Mouse (Mus musculus) kidney, adult 9 months (tissue): ENCODE results near the gene Zfhx3.

ENCODE experiments used
- DNase-seq: peaks from one replicate; pipeline ENCODE4 v3.0.0; 2022

Zfhx3 gene

GRCm38 (mm10) chr8:108022404-108022803 lies 80.0 kb downstream of the Zfhx3 start:
- no peak for DNase-seq

- no peak for DNase-seq
Measured at GRCm38 (mm10) chr8:108024331-108024730, 81.9 kb downstream of the Zfhx3 start.

- DNase-seq, result peak; percentile 4
Measured at GRCm38 (mm10) chr8:108025249-108025648, 82.8 kb downstream of the Zfhx3 start.

- no peak for DNase-seq
Measured at GRCm38 (mm10) chr8:108026557-108027440, 84.4 kb downstream of the Zfhx3 start.

- DNase-seq, result no peak
Measured at GRCm38 (mm10) chr8:108027561-108028025, 85.1 kb downstream of the Zfhx3 start.

- no peak for DNase-seq
Measured at GRCm38 (mm10) chr8:108028440-108028839, 86.0 kb downstream of the Zfhx3 start.

GRCm38 (mm10) chr8:108031159-108031558 lies 88.7 kb downstream of the Zfhx3 start:
- no peak for DNase-seq

- DNase-seq, result no peak
Measured at GRCm38 (mm10) chr8:108034070-108034469, 91.6 kb downstream of the Zfhx3 start.

GRCm38 (mm10) chr8:108034726-108035125 lies 92.3 kb downstream of the Zfhx3 start:
- DNase-seq, result no peak

GRCm38 (mm10) chr8:108043618-108044017 lies 101.2 kb downstream of the Zfhx3 start:
- no peak for DNase-seq

- no peak for DNase-seq
Measured at GRCm38 (mm10) chr8:108044185-108044584, 101.7 kb downstream of the Zfhx3 start.

- no peak for DNase-seq
Measured at GRCm38 (mm10) chr8:108056241-108056640, 113.8 kb downstream of the Zfhx3 start.

GRCm38 (mm10) chr8:108061972-108062371 lies 119.5 kb downstream of the Zfhx3 start:
- no peak for DNase-seq

GRCm38 (mm10) chr8:108067111-108067510 lies 124.7 kb downstream of the Zfhx3 start:
- no peak for DNase-seq

- DNase-seq, result no peak
Measured at GRCm38 (mm10) chr8:108068195-108068594, 125.8 kb downstream of the Zfhx3 start.

- DNase-seq, result no peak
Measured at GRCm38 (mm10) chr8:108070438-108070837, 128.0 kb downstream of the Zfhx3 start.

GRCm38 (mm10) chr8:108072126-108072746 lies 129.8 kb downstream of the Zfhx3 start:
- DNase-seq, result no peak

- no peak for DNase-seq
Measured at GRCm38 (mm10) chr8:108072853-108073252, 130.4 kb downstream of the Zfhx3 start.

GRCm38 (mm10) chr8:108075176-108075575 lies 132.7 kb downstream of the Zfhx3 start:
- DNase-seq, result no peak

GRCm38 (mm10) chr8:108078726-108079125 lies 136.3 kb downstream of the Zfhx3 start:
- DNase-seq, result no peak

GRCm38 (mm10) chr8:108086913-108087312 lies 144.5 kb downstream of the Zfhx3 start:
- DNase-seq, result no peak

- no peak for DNase-seq
Measured at GRCm38 (mm10) chr8:108089632-108090031, 147.2 kb downstream of the Zfhx3 start.

- no peak for DNase-seq
Measured at GRCm38 (mm10) chr8:108098598-108098997, 156.2 kb downstream of the Zfhx3 start.

- DNase-seq, result peak; percentile 5
Measured at GRCm38 (mm10) chr8:108101131-108101530, 158.7 kb downstream of the Zfhx3 start.
